Mouse (Mus musculus) hindbrain, embryonic 16.5 days (tissue): ENCODE results near the gene Olfr725. TPM values are rescaled to one million over a fixed set of nuclear protein-coding genes. Genes with fewer than 3 reads are reported as not detected.
A peak's percentile ranks its signal among the peaks of the same experiment; 100 is the strongest.

Experiments
- ATAC-seq: fragments of 200-750 bp; cut with Nextera tagmentation; 2 replicates; pipeline ENCODE4 v1.8.0; 2017; ENCODE audit warnings: moderate TSS enrichment, moderate library complexity
- H3K27ac ChIP-seq: fragments of 300-500 bp; sonication (generic); 2 replicates; pipeline ENCODE4 v1.5.1; 2014; ENCODE audit warnings: low read depth, mild to moderate bottlenecking, control low read depth, low read length, moderate library complexity
- H3K27me3 ChIP-seq: fragments of 300-500 bp; sonication (generic); replicated peaks from 2 replicates; pipeline ENCODE4 v1.6.1; 2014; ENCODE audit warnings: low read length; ENCODE audit not compliant: control insufficient read depth, insufficient read depth
- H3K36me3 ChIP-seq: fragments of 300-500 bp; sonication (generic); 2 replicates; pipeline ENCODE4 v1.6.1; 2014; ENCODE audit warnings: mild to moderate bottlenecking, low read length, moderate library complexity, mixed read lengths; ENCODE audit not compliant: control insufficient read depth, insufficient read depth
- H3K4me1 ChIP-seq: fragments of 300-500 bp; sonication (generic); 2 replicates; pipeline ENCODE4 v1.6.1; 2014; ENCODE audit warnings: low read depth, low read length; ENCODE audit not compliant: control insufficient read depth, insufficient read depth
- H3K4me2 ChIP-seq: fragments of 300-500 bp; sonication (generic); 2 replicates; pipeline ENCODE4 v1.6.1; 2014; ENCODE audit warnings: mild to moderate bottlenecking, low read length, control low read depth, moderate library complexity
- H3K4me3 ChIP-seq: fragments of 300-500 bp; sonication (generic); 2 replicates; pipeline ENCODE4 v1.5.1; 2014; ENCODE audit warnings: mild to moderate bottlenecking, low read length, control low read depth, moderate library complexity
- H3K9ac ChIP-seq: fragments of 300-500 bp; sonication (generic); 2 replicates; pipeline ENCODE4 v1.6.1; 2014; ENCODE audit warnings: low read depth, mild to moderate bottlenecking, control low read depth, low read length, moderate library complexity
- H3K9me3 ChIP-seq: fragments of 300-500 bp; sonication (generic); 2 replicates; pipeline ENCODE4 v1.6.1; 2014; ENCODE audit warnings: mild to moderate bottlenecking, low read length, moderate library complexity; ENCODE audit not compliant: control insufficient read depth
- WGBS: fragments of 180-500 bp; shearing (Covaris S2); extraction: QIAGEN DNeasy Blood & Tissue Kit; methylation state at CpG from one replicate; pipeline ENCODE4 v1.1.7; 2014; 5-methylcytosine and 5-hydroxymethylcytosine counted together
- polyA plus RNA-seq: library from polyadenylated mRNA; unstranded; fragments of >200 nt; fragmentation: Nextera tagmentation; extraction: Ambion mirVana; gene quantifications from 2 replicates; pipeline ENCODE4 v1.2.1, GENCODE M21; 2015

Gene Olfr725
- not detected in 2 replicates for polyA plus RNA-seq

DNA sequence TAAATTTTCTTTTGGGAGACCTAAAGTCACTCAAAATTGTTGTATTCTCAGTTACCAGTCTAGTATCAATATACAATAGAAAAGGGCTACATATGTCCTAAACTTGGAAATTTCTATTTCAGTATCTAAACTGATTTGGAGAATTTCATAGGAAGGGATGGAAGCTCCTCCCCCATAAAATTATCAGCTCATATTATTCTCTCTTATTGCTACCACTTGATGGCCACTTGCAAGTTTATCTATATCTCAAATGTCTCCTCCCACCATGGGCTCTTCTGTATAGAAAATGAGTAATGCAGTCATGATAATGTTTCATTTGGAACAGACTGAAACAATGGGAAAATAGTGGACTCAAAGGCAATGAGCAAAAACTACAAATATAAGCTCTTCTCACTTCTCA lies at the start of gene Olfr725:
Gene Olfr725 (minus strand): TSS at position 101 of the 400 bp plus-strand sequence.
- Histone ChIP-seq H3K9me3 (no peaks in the 10 kb centered on the region), H3K27ac (no peak within 1 kb of the TSS), H3K4me1 (no peaks in the 10 kb centered on the region), H3K4me3 (no peak within 1 kb of the TSS), H3K36me3 (no peaks in the 10 kb centered on the region), H3K9ac (no peak within 1 kb of the TSS), H3K27me3 (no peaks in the 10 kb centered on the region), H3K4me2 (no peak within 1 kb of the TSS)
- ATAC-seq = no peak

DNA sequence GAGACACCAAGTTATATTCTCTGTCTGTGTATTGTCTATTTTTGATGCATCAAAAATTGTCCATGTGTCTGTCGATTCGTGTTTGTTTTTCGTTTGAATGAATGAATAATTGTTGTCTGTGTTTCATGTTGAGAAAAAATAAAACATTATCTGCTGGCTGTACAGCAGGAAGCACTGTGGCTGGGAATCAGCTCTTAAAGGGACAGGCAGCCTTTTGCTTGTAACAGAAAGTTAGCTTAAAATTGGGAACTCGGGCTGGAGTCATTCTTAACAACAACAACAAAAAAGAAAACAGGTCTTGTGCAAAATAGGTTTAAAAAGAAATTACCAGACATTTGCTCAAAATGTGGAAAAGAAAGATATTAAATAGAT lies 22.5 kb upstream of the Olfr725 start:
- H3K27me3 ChIP-seq = no peaks in the 10 kb centered on the region
- WGBS = under 1% methylated on average over 4 of the region's 4 CpGs
- peak; percentile 80 for ATAC-seq
- peak overlapping the region; percentile 79 for H3K9ac ChIP-seq
- H3K27ac ChIP-seq = peak overlapping the region; percentile 85
- H3K4me3 ChIP-seq = peak overlapping the region; percentile 80
- H3K9me3 ChIP-seq = no peaks in the 10 kb centered on the region
- no peaks in the 10 kb centered on the region; the same call in 1 of the 2 replicates for H3K4me1 ChIP-seq
- no peaks in the 10 kb centered on the region for H3K36me3 ChIP-seq
- H3K4me2 ChIP-seq = peak overlapping the region; percentile 77

DNA sequence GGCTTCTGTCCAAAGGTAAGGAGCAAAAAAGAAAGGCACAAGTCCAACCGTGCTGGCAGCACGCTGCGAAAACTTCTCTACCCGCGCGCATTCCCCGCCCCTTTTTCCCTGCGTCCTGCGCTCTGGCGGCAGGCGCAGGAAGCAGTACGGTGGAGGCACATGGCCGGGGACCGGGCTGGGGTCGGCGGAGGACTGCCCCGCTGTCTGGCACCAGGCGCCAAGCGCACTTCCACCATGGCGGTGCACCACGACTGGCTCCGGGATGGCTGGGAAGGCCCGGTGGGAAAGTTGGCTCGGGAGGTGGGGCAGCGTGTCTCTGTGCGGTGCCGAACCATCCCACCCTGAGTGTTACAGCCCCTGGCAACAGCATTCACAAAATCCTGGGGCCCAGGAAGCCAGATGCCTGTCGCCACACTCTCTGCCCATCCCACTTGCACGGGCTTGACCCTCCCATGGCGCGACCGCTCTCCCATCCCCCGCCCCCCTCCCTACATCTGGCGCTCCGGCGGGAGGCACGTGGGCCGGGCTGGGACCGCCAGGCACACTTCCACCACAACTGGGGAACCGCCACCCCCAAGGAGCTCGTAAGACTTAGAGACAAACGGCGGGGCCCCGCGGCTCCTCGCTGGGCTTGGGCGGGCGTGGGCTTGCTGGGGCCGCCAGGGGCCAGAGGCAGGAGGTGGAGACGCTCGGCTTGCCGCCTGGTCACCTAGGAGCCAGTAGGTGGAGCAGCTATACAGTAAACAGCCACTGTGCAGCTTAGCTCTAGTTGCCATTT lies 22.0 kb upstream of the Olfr725 start:
- ATAC-seq = peak; percentile 98
- Histone ChIP-seq H3K9ac (peak overlapping the region; percentile 79), H3K4me2 (peak overlapping the region; percentile 77)

DNA sequence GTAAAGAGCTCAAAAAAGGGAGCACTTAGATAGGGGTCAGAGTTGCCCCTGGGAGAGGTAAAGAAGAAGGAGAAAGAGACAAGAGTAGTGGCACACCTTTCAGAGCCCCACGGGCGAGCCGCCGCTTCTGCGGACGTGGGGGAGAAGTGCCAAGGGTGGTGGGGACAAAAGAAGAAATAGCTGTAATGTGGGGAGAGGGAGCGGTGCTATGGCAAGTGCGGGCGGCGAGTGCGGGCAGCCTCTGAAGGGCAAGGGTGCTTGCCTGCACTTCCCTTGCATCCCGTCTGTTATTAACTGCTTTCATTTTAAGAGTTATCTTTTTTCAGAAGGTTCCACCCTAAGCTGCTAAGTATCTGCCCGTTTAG lies 21.4 kb upstream of the Olfr725 start:
- 0% methylated on average over 13 of the region's 13 CpGs for WGBS
- peak overlapping the region; percentile 80 for H3K4me3 ChIP-seq
- ATAC-seq = peak; percentile 29; the same call in 1 of the 2 replicates
- peak overlapping the region; percentile 79 for H3K9ac ChIP-seq
- H3K27ac ChIP-seq = peak overlapping the region; percentile 85
- H3K36me3 ChIP-seq = no peaks in the 10 kb centered on the region
- no peaks in the 10 kb centered on the region for H3K27me3 ChIP-seq
- H3K4me2 ChIP-seq = peak overlapping the region; percentile 77
- H3K9me3 ChIP-seq = no peaks in the 10 kb centered on the region
- no peaks in the 10 kb centered on the region; the same call in 1 of the 2 replicates for H3K4me1 ChIP-seq

More for the DNA sequence above, 22.0 kb upstream of the Olfr725 start:
- peak overlapping the region; percentile 85 for H3K27ac ChIP-seq
- no peaks in the 10 kb centered on the region for H3K27me3 ChIP-seq
- no peaks in the 10 kb centered on the region for H3K9me3 ChIP-seq
- H3K4me3 ChIP-seq = peak overlapping the region; percentile 80
- H3K36me3 ChIP-seq = no peaks in the 10 kb centered on the region
- no peaks in the 10 kb centered on the region; the same call in 1 of the 2 replicates for H3K4me1 ChIP-seq
- WGBS = 1% methylated on average over 49 of the region's 52 CpGs

DNA sequence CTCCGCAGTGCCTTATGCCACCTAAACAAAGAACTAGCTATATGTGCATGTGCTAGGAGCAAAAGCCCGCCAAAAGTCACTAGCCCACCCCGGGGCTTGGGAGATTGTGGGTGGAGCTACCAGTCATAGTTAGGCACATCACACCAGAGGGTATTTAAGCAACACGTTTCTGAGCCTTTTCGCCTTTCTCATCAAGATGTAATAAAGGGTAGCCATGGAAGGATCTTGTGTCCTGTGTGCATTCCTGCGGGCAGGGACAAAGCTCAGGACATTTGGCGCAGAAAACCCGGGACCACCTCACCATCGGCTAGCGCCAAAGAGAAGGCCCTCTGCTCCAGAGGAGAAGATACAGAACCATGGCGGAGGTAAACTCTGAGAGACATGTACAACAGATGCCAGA lies 21.0 kb upstream of the Olfr725 start:
- ATAC-seq = 0 out of 2 replicates have a peak, but pooled peaks have one; percentile 3
- Histone ChIP-seq H3K9me3 (no peaks in the 10 kb centered on the region), H3K27ac (peak overlapping the region; percentile 85; the same call in 1 of the 2 replicates), H3K4me3 (peak overlapping the region; percentile 80), H3K36me3 (no peaks in the 10 kb centered on the region), H3K4me1 (no peaks in the 10 kb centered on the region; the same call in 1 of the 2 replicates), H3K9ac (peak overlapping the region; percentile 79), H3K4me2 (peak overlapping the region; percentile 77), H3K27me3 (no peaks in the 10 kb centered on the region)
- WGBS = 17% methylated on average over 11 of the region's 11 CpGs

DNA sequence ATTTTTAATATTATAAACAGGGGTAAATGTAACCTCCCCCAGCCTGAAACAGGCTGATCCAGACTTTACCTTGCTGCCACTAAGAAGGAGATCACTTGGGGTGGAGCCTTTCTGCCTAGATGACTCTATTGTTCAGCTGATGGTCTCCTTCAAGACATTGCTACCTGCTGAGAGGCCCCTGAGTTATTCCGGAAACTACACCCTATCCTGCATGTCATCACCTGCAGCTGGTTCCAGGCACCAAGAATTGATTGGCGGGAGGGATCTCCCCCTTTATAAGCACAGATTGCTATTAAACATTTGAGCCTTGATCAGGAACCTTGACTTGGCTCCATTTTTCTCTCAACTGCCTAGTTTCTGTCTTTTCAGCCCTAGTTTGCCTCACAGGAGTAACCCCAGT lies 8.1 kb downstream of the Olfr725 start:
- H3K27me3 ChIP-seq = no peaks in the 10 kb centered on the region
- no peak overlapping the region for H3K9ac ChIP-seq
- no peaks in the 10 kb centered on the region for H3K36me3 ChIP-seq
- H3K4me2 ChIP-seq = no peak overlapping the region
- H3K27ac ChIP-seq = no peak overlapping the region
- H3K4me3 ChIP-seq = no peak overlapping the region
- no peaks in the 10 kb centered on the region for H3K4me1 ChIP-seq
- 86% methylated on average over 2 of the region's 2 CpGs for WGBS
- no peak for ATAC-seq
- peaks cover 4% of the 10 kb centered on the region for H3K9me3 ChIP-seq

DNA sequence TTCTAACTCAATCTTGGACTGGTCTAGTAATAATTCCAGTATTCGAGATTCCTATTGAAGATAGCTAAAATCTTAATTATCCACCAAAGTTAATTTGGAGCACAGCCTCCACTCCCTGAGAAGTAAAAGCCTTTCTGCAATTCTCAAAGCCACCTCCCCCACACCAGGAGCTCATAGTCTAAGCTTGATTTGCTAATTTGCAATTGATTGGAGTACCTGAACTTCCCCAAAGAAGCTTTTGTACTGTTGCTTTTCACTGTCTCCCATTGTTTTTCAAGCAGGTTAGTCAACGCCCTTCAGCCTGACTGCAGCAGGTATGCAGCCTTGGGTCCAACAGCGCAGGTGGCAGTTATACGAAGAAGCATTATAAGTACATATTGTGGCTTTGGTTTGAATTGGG lies 8.8 kb downstream of the Olfr725 start:
- H3K4me1 ChIP-seq = no peaks in the 10 kb centered on the region
- H3K27ac ChIP-seq = no peak overlapping the region
- 85% methylated on average over 4 of the region's 4 CpGs for WGBS
- no peaks in the 10 kb centered on the region for H3K36me3 ChIP-seq
- no peak overlapping the region for H3K4me2 ChIP-seq
- no peaks in the 10 kb centered on the region for H3K27me3 ChIP-seq
- H3K4me3 ChIP-seq = no peak overlapping the region
- no peak for ATAC-seq
- peaks cover 4% of the 10 kb centered on the region for H3K9me3 ChIP-seq
- H3K9ac ChIP-seq = no peak overlapping the region

DNA sequence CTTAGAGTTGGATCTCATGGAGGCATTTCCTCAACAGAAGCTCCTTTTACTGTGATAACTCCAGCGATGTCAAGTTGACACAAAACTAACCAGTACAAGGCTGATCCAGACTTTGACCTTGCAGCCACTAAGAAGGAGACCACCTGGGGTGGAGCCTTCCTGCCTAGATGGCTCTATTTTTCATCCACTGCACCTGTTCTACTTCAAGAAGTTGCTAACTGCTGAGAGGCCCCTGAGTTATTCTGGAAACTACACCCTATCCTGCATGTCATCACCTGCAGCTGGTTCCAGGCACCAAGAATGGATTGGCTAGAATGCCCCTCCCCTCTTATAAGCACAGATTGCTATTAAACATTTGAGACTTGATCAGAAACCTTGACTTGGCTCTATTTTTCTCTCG lies 13.8 kb downstream of the Olfr725 start:
- H3K4me1 ChIP-seq = no peaks in the 10 kb centered on the region
- H3K27ac ChIP-seq = no peak overlapping the region
- peaks cover 4% of the 10 kb centered on the region for H3K9me3 ChIP-seq
- no peaks in the 10 kb centered on the region for H3K36me3 ChIP-seq
- H3K4me2 ChIP-seq = no peak overlapping the region
- 87% methylated on average over 2 of the region's 2 CpGs for WGBS
- no peak for ATAC-seq
- H3K9ac ChIP-seq = no peak overlapping the region
- no peaks in the 10 kb centered on the region for H3K27me3 ChIP-seq
- no peak overlapping the region for H3K4me3 ChIP-seq
